Mouse (Mus musculus) liver, embryonic 14.5 days (tissue): ENCODE measurements at regions not wholly inside any gene's neighbourhood (a gene's known extent, or its start where the extent isn't known, plus 50 kb on each side); places are given as distances from the start of the nearest gene placed in this dataset.
"Not testable (repeated sequence)": the region's sequence is repeated elsewhere in the genome, so short reads cannot be mapped to it uniquely, and the experiment has no call there.

Experiments
- CTCF ChIP-seq: IDR thresholded peaks from 2 replicates; pipeline ENCODE4 v1.5.1; 2016; ENCODE audit warnings: antibody characterized with exemption, low read depth, control low read depth
- EP300 ChIP-seq: IDR thresholded peaks from 2 replicates; pipeline ENCODE4 v1.6.1; 2016; ENCODE audit warnings: antibody characterized with exemption, low read depth

- TF ChIP-seq EP300, CTCF: not testable (repeated sequence)
Observed at GRCm38 (mm10) chr14:52879978-52880377, 384.4 kb upstream of the Olfr1507 start.
